Mouse (Mus musculus): ENCODE data around the gene Surf6. TPM values are rescaled to one million over a fixed set of nuclear protein-coding genes. Genes with fewer than 3 reads are reported as not detected.

Gene Surf6
- polyA plus RNA-seq, 1 experiment: 3.4 TPM

- 71% methylated on average over 6 of the region's 6 CpGs for WGBS
- Histone ChIP-seq H3K4me1 (ENCODE audit: control insufficient read depth, insufficient read depth, insufficient read length, low read length) (peaks cover 23% of the 10 kb centered on the region), H3K36me3 (ENCODE audit: control insufficient read depth, insufficient read depth, low read length) (peaks cover 64% of the 10 kb centered on the region), H3K27me3 (ENCODE audit: control insufficient read depth, insufficient read depth, low read length) (no peaks in the 10 kb centered on the region), H3K4me3 (ENCODE audit: low read depth, low read length) (no peak overlapping the region), H3K27ac (ENCODE audit: insufficient read depth, low read depth, low read length) (peak overlapping the region; percentile 58)
- TF ChIP-seq POLR2A (IDR thresholded peaks at IDR 0.05; ENCODE audit: low read depth, low read length) (no peak), CTCF (IDR thresholded peaks at IDR 0.05; ENCODE audit: extremely low read depth, insufficient read length, insufficient replicate concordance, low read depth, low read length) (no peak)
Observed at GRCm38 (mm10) chr2:26920190-26920855, 17.6 kb upstream of the Surf6 start.

- TF ChIP-seq POLR2A (IDR thresholded peaks at IDR 0.05; ENCODE audit: low read depth, low read length) (no peak), CTCF (IDR thresholded peaks at IDR 0.05; ENCODE audit: extremely low read depth, insufficient read length, insufficient replicate concordance, low read depth, low read length) (no peak)
- Histone ChIP-seq H3K27me3 (ENCODE audit: control insufficient read depth, insufficient read depth, low read length) (no peaks in the 10 kb centered on the region), H3K4me1 (ENCODE audit: control insufficient read depth, insufficient read depth, insufficient read length, low read length) (peaks cover 23% of the 10 kb centered on the region), H3K27ac (ENCODE audit: insufficient read depth, low read depth, low read length) (no peak overlapping the region), H3K4me3 (ENCODE audit: low read depth, low read length) (no peak overlapping the region), H3K36me3 (ENCODE audit: control insufficient read depth, insufficient read depth, low read length) (peaks cover 58% of the 10 kb centered on the region)
- 79% methylated on average over 3 of the region's 3 CpGs for WGBS
Observed at GRCm38 (mm10) chr2:26919684-26920083, 17.0 kb upstream of the Surf6 start.

GRCm38 (mm10) chr2:26916738-26917137, 14.1 kb upstream of the Surf6 start:
- H3K4me1 ChIP-seq (ENCODE audit: control insufficient read depth, insufficient read depth, insufficient read length, low read length): peaks cover 24% of the 10 kb centered on the region
- under 1% methylated on average over 13 of the region's 13 CpGs for WGBS
- TF ChIP-seq CTCF (IDR thresholded peaks at IDR 0.05; ENCODE audit: extremely low read depth, insufficient read length, insufficient replicate concordance, low read depth, low read length): no peak
- no peak; the same call in 1 of the 2 replicates for TF ChIP-seq POLR2A (IDR thresholded peaks at IDR 0.05; ENCODE audit: low read depth, low read length)
- H3K27ac ChIP-seq (ENCODE audit: insufficient read depth, low read depth, low read length): peak overlapping the region; percentile 70
- peaks cover 52% of the 10 kb centered on the region for H3K36me3 ChIP-seq (ENCODE audit: control insufficient read depth, insufficient read depth, low read length)
- H3K4me3 ChIP-seq (ENCODE audit: low read depth, low read length): peak overlapping the region; percentile 84
- H3K27me3 ChIP-seq (ENCODE audit: control insufficient read depth, insufficient read depth, low read length): no peaks in the 10 kb centered on the region

GRCm38 (mm10) chr2:26915927-26916728, 13.4 kb upstream of the Surf6 start, which contains the start of the genes Surf2 and Surf1:
Gene Surf2 (plus strand): TSS chr2:26916367.
Gene Surf1 (minus strand): TSS chr2:26916530.
- peak within 1 kb of the TSS; percentile 70 for H3K27ac ChIP-seq (ENCODE audit: insufficient read depth, low read depth, low read length)
- no peaks in the 10 kb centered on the region for H3K27me3 ChIP-seq (ENCODE audit: control insufficient read depth, insufficient read depth, low read length)
- peak within 1 kb of the TSS; percentile 84 for H3K4me3 ChIP-seq (ENCODE audit: low read depth, low read length)
- TF ChIP-seq CTCF (IDR thresholded peaks at IDR 0.05; ENCODE audit: extremely low read depth, insufficient read length, insufficient replicate concordance, low read depth, low read length) (no peak), POLR2A (IDR thresholded peaks at IDR 0.05; ENCODE audit: low read depth, low read length) (peak; percentile 8; the same call in 1 of the 2 replicates)
- H3K36me3 ChIP-seq (ENCODE audit: control insufficient read depth, insufficient read depth, low read length): peaks cover 48% of the 10 kb centered on the region
- 1% methylated on average over 47 of the region's 47 CpGs for WGBS
- H3K4me1 ChIP-seq (ENCODE audit: control insufficient read depth, insufficient read depth, insufficient read length, low read length): peaks cover 27% of the 10 kb centered on the region

- H3K27me3 ChIP-seq (ENCODE audit: control insufficient read depth, insufficient read depth, low read length): no peaks in the 10 kb centered on the region
- H3K4me1 ChIP-seq (ENCODE audit: control insufficient read depth, insufficient read depth, insufficient read length, low read length): peaks cover 18% of the 10 kb centered on the region
- no peak overlapping the region for H3K27ac ChIP-seq (ENCODE audit: insufficient read depth, low read depth, low read length)
- TF ChIP-seq CTCF (IDR thresholded peaks at IDR 0.05; ENCODE audit: extremely low read depth, insufficient read length, insufficient replicate concordance, low read depth, low read length) (no peak), POLR2A (IDR thresholded peaks at IDR 0.05; ENCODE audit: low read depth, low read length) (no peak)
- peaks cover 34% of the 10 kb centered on the region for H3K36me3 ChIP-seq (ENCODE audit: control insufficient read depth, insufficient read depth, low read length)
- 48% methylated on average over 8 of the region's 8 CpGs for WGBS
- H3K4me3 ChIP-seq (ENCODE audit: low read depth, low read length): no peak overlapping the region
Observed at GRCm38 (mm10) chr2:26914148-26914941, 11.7 kb upstream of the Surf6 start.

GRCm38 (mm10) chr2:26913416-26914147, 10.9 kb upstream of the Surf6 start:
- Histone ChIP-seq H3K4me3 (ENCODE audit: low read depth, low read length) (no peak overlapping the region), H3K4me1 (ENCODE audit: control insufficient read depth, insufficient read depth, insufficient read length, low read length) (peaks cover 24% of the 10 kb centered on the region), H3K36me3 (ENCODE audit: control insufficient read depth, insufficient read depth, low read length) (peaks cover 26% of the 10 kb centered on the region), H3K27me3 (ENCODE audit: control insufficient read depth, insufficient read depth, low read length) (no peaks in the 10 kb centered on the region), H3K27ac (ENCODE audit: insufficient read depth, low read depth, low read length) (no peak overlapping the region)
- 77% methylated on average over 17 of the region's 17 CpGs for WGBS
- TF ChIP-seq CTCF (IDR thresholded peaks at IDR 0.05; ENCODE audit: extremely low read depth, insufficient read length, insufficient replicate concordance, low read depth, low read length) (no peak), POLR2A (IDR thresholded peaks at IDR 0.05; ENCODE audit: low read depth, low read length) (no peak)

Data from small intestine, adult 2 months (tissue).